Mouse (Mus musculus) CH12.LX (cell line): Measurements from ENCODE around the gene Gga1. TPM values are rescaled to one million over a fixed set of nuclear protein-coding genes. Genes with fewer than 3 reads are reported as not detected.
A peak's percentile ranks its signal among the peaks of the same experiment; 100 is the strongest.

Experiments
- DNase-seq: peaks from one replicate; pipeline ENCODE4 v3.0.0-alpha.2; 2013; ENCODE audit errors: extremely low read depth
- H3K27ac ChIP-seq: 2 replicates; pipeline ENCODE4 v1.5.1; 2012; ENCODE audit warnings: low read depth, mild to moderate bottlenecking, control low read depth, moderate library complexity; ENCODE audit not compliant: insufficient read depth
- H3K27me3 ChIP-seq: replicated peaks from 2 replicates; pipeline ENCODE3; 2012; ENCODE audit warnings: inconsistent platforms
- H3K36me3 ChIP-seq, 2 experiments: replicated peaks in 1 of 2; 2 replicates each; pipeline versions ENCODE3 to v1.6.1; 2012; ENCODE audit warnings: inconsistent platforms in 1 of 2, low read length in 1 of 2, mild to moderate bottlenecking in 1 of 2, mixed read lengths in 1 of 2, moderate library complexity in 1 of 2; ENCODE audit not compliant: control insufficient read depth in 1 of 2, insufficient read depth in 1 of 2
- H3K4me1 ChIP-seq, 2 experiments: 2 replicates each; pipeline ENCODE4 v1.6.1; 2012; ENCODE audit warnings: inconsistent platforms in 1 of 2, moderate library complexity in 1 of 2; ENCODE audit not compliant: insufficient read depth in 2 of 2, control insufficient read depth in 1 of 2
- H3K4me2 ChIP-seq: 2 replicates; pipeline ENCODE4 v1.6.1; 2012; ENCODE audit warnings: low read depth, mild to moderate bottlenecking, control low read depth; ENCODE audit not compliant: poor library complexity, insufficient read depth, severe bottlenecking
- H3K4me3 ChIP-seq, 3 experiments: fragments of 150-350 bp in 1 of 3; sonication (generic) in 1 of 3; replicated peaks in 1 of 3; 2 replicates each; pipeline versions ENCODE3 to v1.5.1; 2011 to 2012; ENCODE audit warnings: low read depth in 2 of 3, low read length in 2 of 3, mild to moderate bottlenecking in 2 of 3, moderate library complexity in 2 of 3, control low read depth in 1 of 3, improper control_type of control experiment in 1 of 3, inconsistent platforms in 1 of 3, mixed read lengths in 1 of 3; ENCODE audit not compliant: poor library complexity in 1 of 3
- H3K79me2 ChIP-seq: replicated peaks from 2 replicates; pipeline ENCODE4 v1.6.1; 2012; ENCODE audit warnings: mild to moderate bottlenecking, moderate library complexity; ENCODE audit not compliant: control insufficient read depth, poor library complexity, insufficient read depth, severe bottlenecking; ENCODE audit errors: extremely low read depth
- H3K9ac ChIP-seq: 2 replicates; pipeline ENCODE4 v1.6.1; 2012; ENCODE audit warnings: low read depth, mild to moderate bottlenecking, control low read depth, moderate library complexity; ENCODE audit not compliant: insufficient read depth
- H3K9me3 ChIP-seq: replicated peaks from 2 replicates; pipeline ENCODE3; 2012; ENCODE audit warnings: low read length, inconsistent platforms, mixed read lengths
- BHLHE40 ChIP-seq: IDR thresholded peaks from 2 replicates; pipeline ENCODE4 v1.6.1; 2011; ENCODE audit warnings: mild to moderate bottlenecking, low read depth, low read length, improper control_type of control experiment
- CHD1 ChIP-seq: IDR thresholded peaks from 2 replicates; pipeline ENCODE4 v1.6.1; 2012; ENCODE audit warnings: low read depth, low read length, improper control_type of control experiment, inconsistent platforms
- CHD2 ChIP-seq: IDR thresholded peaks from 2 replicates; pipeline ENCODE4 v1.6.1; 2011; ENCODE audit warnings: low read length, improper control_type of control experiment
- CTCF ChIP-seq, 2 experiments: IDR thresholded peaks in 1 of 2; conservative IDR thresholded peaks in 1 of 2; 2 replicates each; pipeline ENCODE4 v1.5.1; 2011 to 2012; ENCODE audit warnings: low read depth in 2 of 2, low read length in 2 of 2, improper control_type of control experiment in 1 of 2, inconsistent platforms in 1 of 2, mild to moderate bottlenecking in 1 of 2, moderate library complexity in 1 of 2
- E2F4 ChIP-seq: IDR thresholded peaks from 2 replicates; pipeline ENCODE4 v1.6.1; 2011; ENCODE audit warnings: low read depth, low read length, improper control_type of control experiment; ENCODE audit not compliant: insufficient replicate concordance
- ELF1 ChIP-seq: IDR thresholded peaks from 2 replicates; pipeline ENCODE4 v1.6.1; 2014; ENCODE audit warnings: low read depth, mild to moderate bottlenecking, inconsistent platforms, low read length, improper control_type of control experiment
- EP300 ChIP-seq: IDR thresholded peaks from 2 replicates; pipeline ENCODE4 v1.6.1; 2011; ENCODE audit warnings: low read length, improper control_type of control experiment
- ETS1 ChIP-seq: conservative IDR thresholded peaks from 2 replicates; pipeline ENCODE4 v1.6.1; 2012; ENCODE audit warnings: low read depth, mild to moderate bottlenecking, inconsistent platforms, low read length, improper control_type of control experiment, moderate library complexity
- GABPA ChIP-seq: IDR thresholded peaks from 2 replicates; pipeline ENCODE4 v1.6.1; 2012; ENCODE audit warnings: low read depth, low read length, improper control_type of control experiment, inconsistent platforms; ENCODE audit not compliant: insufficient replicate concordance
- HCFC1 ChIP-seq: IDR thresholded peaks from 2 replicates; pipeline ENCODE4 v1.6.1; 2012; ENCODE audit warnings: low read depth, mild to moderate bottlenecking, inconsistent platforms, low read length, improper control_type of control experiment
- IRF4 ChIP-seq: IDR thresholded peaks from 2 replicates; pipeline ENCODE4 v1.6.1; 2014; ENCODE audit warnings: low read depth, mild to moderate bottlenecking, inconsistent platforms, low read length, improper control_type of control experiment
- JUN ChIP-seq: IDR thresholded peaks from 2 replicates; pipeline ENCODE4 v1.6.1; 2011; ENCODE audit warnings: low read depth, mild to moderate bottlenecking, low read length, improper control_type of control experiment, moderate library complexity; ENCODE audit not compliant: insufficient read depth
- JUND ChIP-seq: conservative IDR thresholded peaks from 2 replicates; pipeline ENCODE4 v1.6.1; 2011; ENCODE audit warnings: low read depth, low read length, improper control_type of control experiment
- KAT2A ChIP-seq: IDR thresholded peaks from 2 replicates; pipeline ENCODE4 v1.6.1; 2012; ENCODE audit warnings: low read length, improper control_type of control experiment, inconsistent platforms; ENCODE audit not compliant: insufficient replicate concordance
- MAFK ChIP-seq: IDR thresholded peaks from 2 replicates; pipeline ENCODE4 v1.6.1; 2011; ENCODE audit warnings: low read length, improper control_type of control experiment; ENCODE audit not compliant: insufficient replicate concordance
- MAX ChIP-seq: IDR thresholded peaks from 2 replicates; pipeline ENCODE4 v1.6.1; 2011; ENCODE audit warnings: low read length, improper control_type of control experiment
- MAZ ChIP-seq: IDR thresholded peaks from 2 replicates; pipeline ENCODE4 v1.6.1; 2012; ENCODE audit warnings: low read depth, mild to moderate bottlenecking, inconsistent platforms, low read length, improper control_type of control experiment, moderate library complexity
- MEF2A ChIP-seq: IDR thresholded peaks from 2 replicates; pipeline ENCODE4 v1.6.1; 2014; ENCODE audit warnings: low read depth, mild to moderate bottlenecking, inconsistent platforms, low read length, improper control_type of control experiment, borderline replicate concordance
- MXI1 ChIP-seq: IDR thresholded peaks from 2 replicates; pipeline ENCODE4 v1.6.1; 2011; ENCODE audit warnings: mild to moderate bottlenecking, low read depth, low read length, improper control_type of control experiment
- MYC ChIP-seq: IDR thresholded peaks from 2 replicates; pipeline ENCODE4 v1.6.1; 2011; ENCODE audit warnings: low read depth, mild to moderate bottlenecking, improper control_type of control experiment, low read length
- NELFE ChIP-seq: IDR thresholded peaks from 2 replicates; pipeline ENCODE4 v1.6.1; 2011; ENCODE audit warnings: low read depth, low read length, improper control_type of control experiment
- NRF1 ChIP-seq: IDR thresholded peaks from 2 replicates; pipeline ENCODE4 v1.6.1; 2014; ENCODE audit warnings: low read depth, mild to moderate bottlenecking, inconsistent platforms, low read length, improper control_type of control experiment, moderate library complexity
- PAX5 ChIP-seq: IDR thresholded peaks from 2 replicates; pipeline ENCODE4 v1.6.1; 2012; ENCODE audit warnings: low read length, inconsistent platforms, mixed read lengths
- POLR2A ChIP-seq: IDR thresholded peaks from 2 replicates; pipeline ENCODE4 v1.6.1; 2011; ENCODE audit warnings: low read depth, mild to moderate bottlenecking, improper control_type of control experiment, low read length
- POLR2AphosphoS2 ChIP-seq: IDR thresholded peaks from 2 replicates; pipeline ENCODE4 v1.6.1; 2011; ENCODE audit warnings: low read depth, low read length, improper control_type of control experiment
- RAD21 ChIP-seq: IDR thresholded peaks from 2 replicates; pipeline ENCODE4 v1.6.1; 2011; ENCODE audit warnings: low read depth, mild to moderate bottlenecking, low read length, improper control_type of control experiment, moderate library complexity
- RCOR1 ChIP-seq: conservative IDR thresholded peaks from 2 replicates; pipeline ENCODE4 v1.6.1; 2012; ENCODE audit warnings: low read depth, mild to moderate bottlenecking, inconsistent platforms, low read length, improper control_type of control experiment
- SIN3A ChIP-seq: IDR thresholded peaks from 2 replicates; pipeline ENCODE4 v1.6.1; 2012; ENCODE audit warnings: low read length, improper control_type of control experiment, inconsistent platforms
- SMC3 ChIP-seq: IDR thresholded peaks from 2 replicates; pipeline ENCODE4 v1.6.1; 2011; ENCODE audit warnings: low read depth, low read length, improper control_type of control experiment
- TBP ChIP-seq: conservative IDR thresholded peaks from 2 replicates; pipeline ENCODE4 v1.6.1; 2011; ENCODE audit warnings: low read depth, low read length, improper control_type of control experiment
- TCF12 ChIP-seq: IDR thresholded peaks from 2 replicates; pipeline ENCODE4 v1.6.1; 2014; ENCODE audit warnings: low read depth, mild to moderate bottlenecking, inconsistent platforms, low read length, improper control_type of control experiment
- UBTF ChIP-seq: IDR thresholded peaks from 2 replicates; pipeline ENCODE4 v1.6.1; 2012; ENCODE audit warnings: low read depth, mild to moderate bottlenecking, inconsistent platforms, low read length, improper control_type of control experiment, moderate library complexity
- USF1 ChIP-seq: IDR thresholded peaks from 2 replicates; pipeline ENCODE4 v1.6.1; 2014; ENCODE audit warnings: low read depth, mild to moderate bottlenecking, inconsistent platforms, low read length, improper control_type of control experiment
- USF2 ChIP-seq: conservative IDR thresholded peaks from 2 replicates; pipeline ENCODE4 v1.6.1; 2011; ENCODE audit warnings: low read depth, low read length, improper control_type of control experiment
- ZC3H11A ChIP-seq: IDR thresholded peaks from 2 replicates; pipeline ENCODE4 v1.6.1; 2012; ENCODE audit warnings: low read depth, mild to moderate bottlenecking, inconsistent platforms, low read length, improper control_type of control experiment
- ZKSCAN1 ChIP-seq: IDR thresholded peaks from 2 replicates; pipeline ENCODE4 v1.6.1; 2012; ENCODE audit warnings: low read depth, inconsistent platforms, low read length, improper control_type of control experiment, borderline replicate concordance
- ZMIZ1 ChIP-seq: IDR thresholded peaks from 2 replicates; pipeline ENCODE4 v1.6.1; 2012; ENCODE audit warnings: low read depth, mild to moderate bottlenecking, inconsistent platforms, low read length, improper control_type of control experiment
- ZNF384 ChIP-seq: IDR thresholded peaks from 2 replicates; pipeline ENCODE4 v1.6.1; 2012; ENCODE audit warnings: low read depth, low read length, improper control_type of control experiment, inconsistent platforms
- dilution Hi-C: fragments of 300-500 bp; cut with MboI; formaldehyde crosslinking; loops from 2 replicates; pipeline ENCODE4 v1.14.3; 2020; ENCODE audit warnings: low sequenced_read_pairs; ENCODE audit not compliant: extremely low pct_unique_long_range_greater_than_20kb, extremely low pct_ligation_motif_present
- in situ Hi-C: fragments of 300-500 bp; cut with MboI; formaldehyde crosslinking; loops from 3 replicates; pipeline ENCODE4 v1.14.3; 2019; ENCODE audit warnings: low sequenced_read_pairs, low pct_ligation_motif_present, low pct_unique_long_range_greater_than_20kb, mixed read lengths
- polyA plus RNA-seq: library from polyadenylated mRNA; unstranded; fragments of >175 nt; gene quantifications from 2 replicates; pipeline ENCODE4 v1.2.1, GENCODE M21; 2012; ENCODE audit warnings: low read depth; ENCODE audit not compliant: insufficient read length
- total RNA-seq, 2 experiments: library from RNA; depleted of rRNA; stranded (reverse); fragments of 300-350 nt in 1 of 2; fragments of >200 nt in 1 of 2; gene quantifications; 2 replicates each; pipeline ENCODE4 v1.2.3; 2012 to 2014

Gga1 gene
- total and polyA plus RNA-seq, 3 experiments = 5.7 to 24.5 (median 13.7) TPM

DNA sequence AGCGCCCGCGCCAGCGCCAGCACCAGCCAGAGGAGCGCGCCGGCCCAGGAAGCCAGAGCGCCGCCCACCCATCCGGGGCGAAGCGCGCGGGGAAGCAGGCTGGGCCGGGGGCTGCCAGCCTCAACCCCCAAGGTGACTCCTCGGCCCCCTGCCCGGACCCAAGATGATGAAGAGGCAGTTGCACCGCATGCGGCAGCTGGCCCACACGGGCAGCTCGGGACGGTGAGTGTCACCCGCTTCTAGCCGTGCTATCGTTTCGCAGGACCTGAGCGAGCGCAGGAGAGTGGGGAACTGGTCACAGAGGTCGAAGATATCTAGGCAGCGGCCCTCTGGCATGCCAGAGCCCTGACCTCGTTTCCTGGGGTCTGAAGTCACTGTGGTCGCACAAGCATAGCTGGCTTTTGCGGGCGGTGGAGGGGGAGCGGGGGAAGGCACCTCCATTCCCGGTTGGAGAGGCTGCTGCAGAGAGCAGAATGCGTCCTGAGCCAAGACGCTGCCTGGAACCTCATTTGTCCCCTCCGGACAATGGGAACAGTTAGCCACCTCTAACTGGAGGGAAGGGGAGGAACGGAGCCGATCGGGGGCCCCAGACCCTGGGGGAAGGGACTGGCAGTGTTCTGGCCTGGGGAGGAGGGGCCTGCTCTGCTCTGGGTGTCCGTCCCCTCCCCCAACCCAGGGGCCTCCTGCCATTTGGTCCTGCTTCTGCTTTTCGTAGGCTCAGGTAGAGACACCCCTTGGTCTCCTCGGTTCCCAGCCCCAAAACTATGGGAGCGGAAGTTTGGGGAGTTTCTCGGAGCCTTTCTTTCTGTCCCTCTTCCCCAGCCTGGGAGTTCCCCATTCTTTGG lies 23.0 kb downstream of the Gga1 start, which contains the start of gene Sh3bp1:
TSS of gene Sh3bp1 (plus strand) at position 29 of the 845 bp plus-strand sequence.
- Histone ChIP-seq H3K4me3 (peak within 1 kb of the TSS; percentile 70 to 95 (median 83)), H3K4me1 (peaks cover 21 to 79% of the 10 kb centered on the region in 2 experiments), H3K9me3 (no peaks in the 10 kb centered on the region), H3K4me2 (peak within 1 kb of the TSS; percentile 81), H3K79me2 (no peaks in the 10 kb centered on the region; the same call in 1 of the 2 replicates), H3K27me3 (no peaks in the 10 kb centered on the region), H3K27ac (peak within 1 kb of the TSS; percentile 51), H3K36me3 (peaks cover 13 to 41% of the 10 kb centered on the region in 2 experiments), H3K9ac (peak within 1 kb of the TSS; percentile 49)
- dilution Hi-C loops = no loop called here
- in situ Hi-C loops = loop anchor here (25.0 kb wide), 1 partner anchor 437 kb away; the partner anchor contains the start of genes Maff and Pla2g6
- no peak for TF ChIP-seq GABPA
- no peak for TF ChIP-seq RCOR1
- TF ChIP-seq E2F4 = no peak
- TF ChIP-seq ETS1 = no peak
- TF ChIP-seq MAZ = peak; percentile 30; the same call in 1 of the 2 replicates
- no peak for TF ChIP-seq MAFK
- no peak for TF ChIP-seq CTCF (conservative IDR thresholded peaks at IDR 0.05 in 1 of 2, IDR thresholded peaks at IDR 0.05 in 1 of 2; ENCODE audit: low read depth in 2 of 2, low read length in 2 of 2)
- TF ChIP-seq IRF4 = peak; percentile 62; the same call in 1 of the 2 replicates
- TF ChIP-seq ZNF384 = no peak
- no peak for TF ChIP-seq TBP
- no peak for TF ChIP-seq RAD21
- TF ChIP-seq POLR2AphosphoS2 = no peak
- no peak for TF ChIP-seq EP300
- TF ChIP-seq NRF1 = peak; percentile 62
- TF ChIP-seq PAX5 = no peak
- 0 out of 2 replicates have a peak, but pooled peaks have one; percentile 6 for TF ChIP-seq UBTF
- peak; percentile 45 for TF ChIP-seq NELFE
- no peak for TF ChIP-seq ZC3H11A
- peak; percentile 39; the same call in 1 of the 2 replicates for TF ChIP-seq TCF12
- no peak for TF ChIP-seq KAT2A
- no peak for TF ChIP-seq JUN
- peak; percentile 43 for TF ChIP-seq ELF1
- no peak for TF ChIP-seq SMC3
- no peak; the same call in 1 of the 2 replicates for TF ChIP-seq CHD1
- peak; percentile 90 for TF ChIP-seq CHD2
- TF ChIP-seq POLR2A = peak; percentile 58
- 0 out of 2 replicates have a peak, but pooled peaks have one; percentile 5 for TF ChIP-seq BHLHE40
- TF ChIP-seq MXI1 = peak; percentile 27; the same call in 1 of the 2 replicates
- TF ChIP-seq USF1 = no peak
- TF ChIP-seq MYC = no peak
- TF ChIP-seq JUND = no peak
- no peak for TF ChIP-seq ZKSCAN1
- TF ChIP-seq HCFC1 = no peak
- TF ChIP-seq SIN3A = peak; percentile 15; the same call in 1 of the 2 replicates
- TF ChIP-seq USF2 = no peak
- TF ChIP-seq MAX = no peak
- TF ChIP-seq MEF2A = no peak; the same call in 1 of the 2 replicates
- peak; percentile 46; the same call in 1 of the 2 replicates for TF ChIP-seq ZMIZ1
- DNase-seq = peak; percentile 76
